Mouse (Mus musculus) cerebellum, adult 2 months (tissue): Measurements from ENCODE around the gene Stx6.

Experiments
- CTCF ChIP-seq: fragments of 200-500 bp; IDR thresholded peaks from 2 replicates; pipeline ENCODE4 v1.5.1; 2011; ENCODE audit warnings: low read depth, mild to moderate bottlenecking, control low read depth, low read length, moderate library complexity, borderline replicate concordance; ENCODE audit not compliant: insufficient read depth
- POLR2A ChIP-seq: fragments of 200-500 bp; IDR thresholded peaks from 2 replicates; pipeline ENCODE4 v1.6.1; 2011; ENCODE audit warnings: low read length, control low read depth, borderline replicate concordance; ENCODE audit not compliant: insufficient read depth

- TF ChIP-seq CTCF (no peak), POLR2A (no peak)
These were observed 81.6 kb downstream of the Stx6 start for GRCm38 (mm10) chr1:155239962-155240717.
